Comparison of ENCODE assay signal across 15 mouse cellular contexts in the genomic region with DNA sequence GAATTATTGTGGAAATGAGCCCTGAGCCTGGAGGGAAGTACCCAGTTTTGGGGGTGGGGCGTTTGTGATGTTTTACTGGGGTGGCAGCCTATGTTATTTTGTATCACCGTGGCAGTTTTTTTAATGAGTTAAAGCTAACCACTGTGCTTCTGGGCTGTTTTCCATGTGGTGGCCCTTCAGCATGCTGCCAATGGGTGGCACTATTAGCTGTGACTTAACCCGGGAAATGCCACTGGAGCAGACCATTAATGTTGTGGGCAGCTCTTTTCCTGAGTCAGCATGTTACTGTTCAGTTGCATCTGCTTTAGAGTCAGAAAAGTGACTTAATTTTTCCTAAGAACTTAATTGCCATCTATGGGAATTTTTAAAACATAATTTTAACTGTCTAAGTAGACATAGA. TPM values are rescaled to one million over a fixed set of nuclear protein-coding genes. Genes with fewer than 3 reads are reported as not detected.
DNase-seq lines count a peak whose midpoint lies in the region; ATAC-seq and TF ChIP-seq lines count a peak whose summit lies in the region.
"Had no signal": no experiment of that assay in that cellular context is flagged by ENCODE, and none has a peak within 500 bp of the region (broad histone marks: within the 10 kb centered on the region; RNA-seq: fewer than 3 reads in every experiment).

No protein-coding gene starts in this region.

- H3K4me3 ChIP-seq in lung, postnatal 0 days (ENCODE audit: low read depth, low read length), result no peak overlapping the region
- H3K4me3 ChIP-seq in ES-E14 (ENCODE audit: insufficient read depth in 1 of 2, low read depth in 1 of 2, low read length in 2 of 2, poor library complexity in 1 of 2, severe bottlenecking in 1 of 2), result no peak overlapping the region
- no peak overlapping the region for H3K4me3 ChIP-seq in cortical plate, adult 2 months (ENCODE audit: insufficient read depth, low read length)
- peak overlapping the region; percentile 98 for H3K4me3 ChIP-seq in liver, embryonic 15.5 days (replicated peaks)
- H3K4me3 ChIP-seq in forebrain, embryonic 13.5 days, result no peak overlapping the region
- H3K4me3 ChIP-seq: embryonic facial prominence, embryonic 10.5 days; forebrain, embryonic 12.5 days; heart, embryonic 13.5 days; megakaryocyte, embryonic 14.5 days had no signal

- TF ChIP-seq POLR2A in cortical plate, adult 2 months (IDR thresholded peaks at IDR 0.05; ENCODE audit: extremely low read depth, insufficient read depth, low read length), result no peak

- no peak for TF ChIP-seq EP300 in lung, postnatal 0 days (IDR thresholded peaks at IDR 0.05)

- TF ChIP-seq CTCF in lung, postnatal 0 days (IDR thresholded peaks at IDR 0.05), result peak; percentile 52
- TF ChIP-seq CTCF in cortical plate, adult 2 months (IDR thresholded peaks at IDR 0.05; ENCODE audit: extremely low read depth, insufficient read depth, low read length), result 0 out of 2 replicates have a peak, but pooled peaks have one; percentile 2

- in situ Hi-C loops in ES-E14 (cut with MboI; ENCODE audit: low sequenced_read_pairs in 2 of 2, unreplicated experiment in 2 of 2), result no loop called here

- peaks cover 15% of the 10 kb centered on the region for H3K4me1 ChIP-seq in lung, postnatal 0 days (ENCODE audit: insufficient read depth, low read depth, low read length)
- peaks cover 0 to 8% of the 10 kb centered on the region in 2 experiments; a peak in 1 of 4 replicates for H3K4me1 ChIP-seq in ES-E14 (ENCODE audit: control insufficient read depth in 2 of 2, insufficient read depth in 2 of 2, low read length in 2 of 2, poor library complexity in 1 of 2)
- peaks cover 27% of the 10 kb centered on the region for H3K4me1 ChIP-seq in cortical plate, adult 2 months (ENCODE audit: control insufficient read depth, insufficient read depth, low read length)
- H3K4me1 ChIP-seq in liver, embryonic 15.5 days (replicated peaks), result peaks cover 85% of the 10 kb centered on the region
- peaks cover 39% of the 10 kb centered on the region for H3K4me1 ChIP-seq in forebrain, embryonic 13.5 days

- H3K4me2 ChIP-seq in lung, postnatal 0 days (replicated peaks; ENCODE audit: low read depth, low read length), result peak overlapping the region; percentile 30; the same call in 1 of the 2 replicates
- peak overlapping the region; percentile 81 for H3K4me2 ChIP-seq in liver, embryonic 15.5 days
- no peak overlapping the region for H3K4me2 ChIP-seq in forebrain, embryonic 13.5 days
- H3K4me2 ChIP-seq: forebrain, embryonic 12.5 days; heart, embryonic 13.5 days had no signal

- H3K36me3 ChIP-seq in lung, postnatal 0 days (ENCODE audit: insufficient read depth, low read length), result no peaks in the 10 kb centered on the region
- peaks cover 8% of the 10 kb centered on the region; the same call in 1 of the 2 replicates for H3K36me3 ChIP-seq in ES-E14 (ENCODE audit: control insufficient read depth, insufficient read depth, low read length, poor library complexity, severe bottlenecking)
- peaks cover 62% of the 10 kb centered on the region for H3K36me3 ChIP-seq in liver, embryonic 15.5 days (replicated peaks)
- H3K36me3 ChIP-seq in forebrain, embryonic 13.5 days (ENCODE audit: poor library complexity, severe bottlenecking), result no peaks in the 10 kb centered on the region; the same call in 1 of the 2 replicates

- H3K27me3 ChIP-seq in lung, postnatal 0 days (replicated peaks; ENCODE audit: insufficient read depth, low read length), result no peaks in the 10 kb centered on the region
- no peaks in the 10 kb centered on the region for H3K27me3 ChIP-seq in liver, embryonic 15.5 days
- no peaks in the 10 kb centered on the region for H3K27me3 ChIP-seq in forebrain, embryonic 13.5 days
- H3K27me3 ChIP-seq: forebrain, embryonic 12.5 days; heart, embryonic 13.5 days; megakaryocyte, embryonic 14.5 days had no signal

- no peaks in the 10 kb centered on the region for H3K9me3 ChIP-seq in lung, postnatal 0 days (ENCODE audit: low read length)
- no peaks in the 10 kb centered on the region for H3K9me3 ChIP-seq in ES-E14 (ENCODE audit: control insufficient read depth, insufficient read depth, low read depth, low read length)
- H3K9me3 ChIP-seq in liver, embryonic 15.5 days (replicated peaks), result no peaks in the 10 kb centered on the region
- no peaks in the 10 kb centered on the region for H3K9me3 ChIP-seq in forebrain, embryonic 13.5 days (replicated peaks)
- H3K9me3 ChIP-seq: embryonic facial prominence, embryonic 10.5 days; forebrain, embryonic 12.5 days; heart, embryonic 13.5 days; megakaryocyte, embryonic 14.5 days had no signal

- no peak overlapping the region for H3K9ac ChIP-seq in lung, postnatal 0 days (replicated peaks; ENCODE audit: low read depth)
- H3K9ac ChIP-seq in ES-E14 (ENCODE audit: insufficient read depth, low read depth, low read length, poor library complexity, severe bottlenecking), result no peak overlapping the region
- H3K9ac ChIP-seq in liver, embryonic 15.5 days, result peak overlapping the region; percentile 98
- no peak overlapping the region for H3K9ac ChIP-seq in forebrain, embryonic 13.5 days
- H3K9ac ChIP-seq: forebrain, embryonic 12.5 days; heart, embryonic 13.5 days had no signal

- H3K27ac ChIP-seq in lung, postnatal 0 days (ENCODE audit: low read length), result no peak overlapping the region
- no peak overlapping the region for H3K27ac ChIP-seq in ES-E14 (ENCODE audit: insufficient read depth, low read depth, low read length, poor library complexity, severe bottlenecking)
- no peak overlapping the region for H3K27ac ChIP-seq in cortical plate, adult 2 months (ENCODE audit: insufficient read depth, low read length)
- peak overlapping the region; percentile 99 for H3K27ac ChIP-seq in liver, embryonic 15.5 days (replicated peaks)
- no peak overlapping the region for H3K27ac ChIP-seq in forebrain, embryonic 13.5 days
- H3K27ac ChIP-seq: forebrain, embryonic 12.5 days; heart, embryonic 13.5 days had no signal

- WGBS in lung, postnatal 0 days, result 53% methylated on average over 3 of the region's 3 CpGs
- 37% methylated on average over 3 of the region's 3 CpGs for WGBS in liver, embryonic 15.5 days (ENCODE audit: insufficient replicate concordance)
- WGBS in forebrain, embryonic 13.5 days, result 78% methylated on average over 3 of the region's 3 CpGs

- peak; percentile 46 for DNase-seq in lung, postnatal 0 days (ENCODE audit: low spot score)
- no peak for DNase-seq in lung, postnatal 4 days
- DNase-seq in ES-E14 (ENCODE audit: low read depth, low spot score), result no peak
- DNase-seq in kidney, postnatal 36 days, result no peak
- DNase-seq in left cerebral cortex, adult 18-20 months (ENCODE audit: low spot score in 2 of 2), result no peak
- DNase-seq: adrenal gland, postnatal 36 days; cerebellum, adult 2 months; gastrocnemius, postnatal 10 days had no signal

- ATAC-seq in lung, postnatal 0 days, result no peak
- ATAC-seq in liver, embryonic 15.5 days (ENCODE audit: insufficient read depth), result no peak
- no peak for ATAC-seq in forebrain, embryonic 13.5 days

TF ChIP-seq in ES-E14, 5 proteins besides CTCF, POLR2A, EP300 and RAD21:
- no peak for TF ChIP-seq HCFC1 (IDR thresholded peaks at IDR 0.05; ENCODE audit: borderline replicate concordance, insufficient read depth, low read length)
- peak; percentile 55 for TF ChIP-seq MAFK (IDR thresholded peaks at IDR 0.05; ENCODE audit: insufficient read depth, low read depth, low read length)

RNA-seq across cellular contexts. Expression of a gene that starts 5.5 kb away (rescaled TPM):
- polyA plus RNA-seq in lung, postnatal 0 days (2015; fragmentation: Nextera tagmentation; extraction: Ambion mirVana), result 368 and 414 TPM in 2 replicates
- total RNA-seq in ES-E14 (2012; rRNA removed), result 105 and 128 TPM in 2 replicates
- polyA plus RNA-seq in cortical plate, adult 2 months (2012; rRNA removed), result 39.6 and 48.5 TPM in 2 replicates
- polyA plus RNA-seq in liver, embryonic 15.5 days (2015; fragmentation: Nextera tagmentation; extraction: Ambion mirVana), result 73.8 and 78.2 TPM in 2 replicates
- 48.5 and 52.3 TPM in 2 replicates for polyA plus RNA-seq in forebrain, embryonic 13.5 days (2015; fragmentation: Nextera tagmentation; extraction: Ambion mirVana)
- 10 to 100 TPM; 45.9 to 48.0 TPM for total RNA-seq in left cerebral cortex, adult 18-20 months (2021)
